In genomic region chr13:108390565-108390964, GRCm38 (mm10) we compare ENCODE assay signal across 9 mouse cellular contexts. TPM values are rescaled to one million over a fixed set of nuclear protein-coding genes. Genes with fewer than 3 reads are reported as not detected.
A peak's percentile ranks its signal among the peaks of the same experiment; 100 is the strongest.
DNase-seq lines count a peak whose midpoint lies in the region; ATAC-seq lines count a peak whose summit lies in the region.
"Had no signal": no experiment of that assay in that cellular context is flagged by ENCODE, and none has a peak within 500 bp of the region (broad histone marks: within the 10 kb centered on the region; RNA-seq: fewer than 3 reads in every experiment).

No protein-coding gene starts in this region.

- H3K9me3 ChIP-seq in hindbrain, embryonic 10.5 days: no peaks in the 10 kb centered on the region
- H3K9me3 ChIP-seq in hindbrain, embryonic 16.5 days (ENCODE audit: control insufficient read depth, low read length): no peaks in the 10 kb centered on the region
- no peaks in the 10 kb centered on the region for H3K9me3 ChIP-seq in hindbrain, embryonic 15.5 days
- H3K9me3 ChIP-seq: embryonic facial prominence, embryonic 15.5 days had no signal

- DNase-seq in hindbrain, embryonic 10.5 days (ENCODE audit: low spot score): peak; percentile 55
- peak; percentile 22 for DNase-seq in MEL-GATA-1-ER (ENCODE audit: extremely low read depth, low read depth)
- peak; percentile 34 for DNase-seq in embryo, embryonic 9.5 days (ENCODE audit: extremely low spot score)
- peak; percentile 28 to 45 for DNase-seq in layer of hippocampus, postnatal 25 days (ENCODE audit: extremely low spot score in 1 of 2, low spot score in 1 of 2)
- DNase-seq in testis, postnatal 10 days (ENCODE audit: low spot score): peak; percentile 47

- no peak overlapping the region for H3K27ac ChIP-seq in hindbrain, embryonic 10.5 days
- no peak overlapping the region for H3K27ac ChIP-seq in hindbrain, embryonic 16.5 days (ENCODE audit: low read depth, low read length)
- H3K27ac ChIP-seq in hindbrain, embryonic 15.5 days (replicated peaks): no peak overlapping the region
- H3K27ac ChIP-seq: embryonic facial prominence, embryonic 15.5 days had no signal

- H3K4me1 ChIP-seq in hindbrain, embryonic 10.5 days (replicated peaks): no peaks in the 10 kb centered on the region
- H3K4me1 ChIP-seq in hindbrain, embryonic 16.5 days (ENCODE audit: control insufficient read depth, insufficient read depth, low read depth, low read length): no peaks in the 10 kb centered on the region
- H3K4me1 ChIP-seq in hindbrain, embryonic 15.5 days (replicated peaks): no peaks in the 10 kb centered on the region
- H3K4me1 ChIP-seq: embryonic facial prominence, embryonic 15.5 days had no signal

- H3K27me3 ChIP-seq in hindbrain, embryonic 10.5 days (ENCODE audit: insufficient read depth, poor library complexity, severe bottlenecking): no peaks in the 10 kb centered on the region
- no peaks in the 10 kb centered on the region for H3K27me3 ChIP-seq in hindbrain, embryonic 16.5 days (replicated peaks; ENCODE audit: control insufficient read depth, insufficient read depth, low read length)
- no peaks in the 10 kb centered on the region for H3K27me3 ChIP-seq in hindbrain, embryonic 15.5 days
- H3K27me3 ChIP-seq: embryonic facial prominence, embryonic 15.5 days had no signal

- 15% methylated on average over 1 of the region's 1 CpGs for WGBS in hindbrain, embryonic 10.5 days
- 27% methylated on average over 1 of the region's 1 CpGs for WGBS in hindbrain, embryonic 16.5 days
- whole genome bisulfite sequencing in hindbrain, embryonic 15.5 days: 25% methylated on average over 1 of the region's 1 CpGs

- H3K4me2 ChIP-seq in hindbrain, embryonic 16.5 days (ENCODE audit: low read length): no peak overlapping the region
- H3K4me2 ChIP-seq in hindbrain, embryonic 15.5 days: no peak overlapping the region
- H3K4me2 ChIP-seq: embryonic facial prominence, embryonic 15.5 days had no signal

- no peak overlapping the region for H3K9ac ChIP-seq in hindbrain, embryonic 16.5 days (ENCODE audit: low read depth, low read length)
- no peak overlapping the region for H3K9ac ChIP-seq in hindbrain, embryonic 15.5 days
- H3K9ac ChIP-seq: embryonic facial prominence, embryonic 15.5 days had no signal

- no peak overlapping the region for H3K4me3 ChIP-seq in hindbrain, embryonic 10.5 days
- no peak overlapping the region for H3K4me3 ChIP-seq in hindbrain, embryonic 16.5 days (ENCODE audit: low read length)
- no peak overlapping the region for H3K4me3 ChIP-seq in hindbrain, embryonic 15.5 days
- H3K4me3 ChIP-seq: embryonic facial prominence, embryonic 15.5 days had no signal

- ATAC-seq in hindbrain, embryonic 16.5 days: no peak
- ATAC-seq in hindbrain, embryonic 15.5 days (ENCODE audit: low FRiP score, low read depth): 0 out of 2 replicates have a peak, but pooled peaks have one; percentile 34
- peak; percentile 99 for ATAC-seq in megakaryocyte-erythroid progenitor cell, adult 5-6 weeks (replicated peaks; ENCODE audit: low FRiP score, low TSS enrichment, poor library complexity, severe bottlenecking)

- peaks cover 47% of the 10 kb centered on the region for H3K36me3 ChIP-seq in hindbrain, embryonic 10.5 days
- H3K36me3 ChIP-seq in hindbrain, embryonic 16.5 days (ENCODE audit: control insufficient read depth, insufficient read depth, low read length): no peaks in the 10 kb centered on the region
- no peaks in the 10 kb centered on the region for H3K36me3 ChIP-seq in hindbrain, embryonic 15.5 days
- H3K36me3 ChIP-seq: embryonic facial prominence, embryonic 15.5 days had no signal

RNA-seq across cellular contexts. Expression of gene Pde4d, which starts 59.2 kb away (rescaled TPM):
- 12.2 and 13.5 TPM in 2 replicates for polyA plus RNA-seq in hindbrain, embryonic 10.5 days (2016; fragmentation: Nextera tagmentation; extraction: Ambion mirVana)
- polyA plus RNA-seq in hindbrain, embryonic 16.5 days (2015; fragmentation: Nextera tagmentation; extraction: Ambion mirVana): 18.5 and 18.9 TPM in 2 replicates
- 19.4 and 20.1 TPM in 2 replicates for polyA plus RNA-seq in hindbrain, embryonic 15.5 days (2015; fragmentation: Nextera tagmentation; extraction: Ambion mirVana)
- 10 to 100 TPM; 65.3 to 69.6 TPM for total RNA-seq in layer of hippocampus, postnatal 25 days (2021)
- total RNA-seq in megakaryocyte-erythroid progenitor cell, adult 5-6 weeks (2014; fragmentation: Nextera tagmentation): 73.0 and 108 TPM in 2 replicates
- 48.7 and 52.9 TPM in 2 replicates for total RNA-seq in megakaryocyte-erythroid progenitor cell, adult 5-6 weeks (2017)
